Mouse (Mus musculus) megakaryocyte, adult 5-6 weeks (primary cell): ENCODE data around the gene H2al1k. TPM values are rescaled to one million over a fixed set of nuclear protein-coding genes. Genes with fewer than 3 reads are reported as not detected.
"Not testable (repeated sequence)": the region's sequence is repeated elsewhere in the genome, so short reads cannot be mapped to it uniquely, and the experiment has no call there.

Source experiments
- ATAC-seq: 2 replicates; pipeline ENCODE4 v1.8.0; 2016; ENCODE audit warnings: mild to moderate bottlenecking, inconsistent platforms; ENCODE audit not compliant: poor library complexity, severe bottlenecking
- total RNA-seq, 2 experiments: library from RNA; stranded (forward) in 1 of 2; stranded (reverse) in 1 of 2; fragments of 153-499, 151-499 nt in 1 of 2; fragments of 221-1000, 200-1000 nt in 1 of 2; gene quantifications; 2 replicates each; pipeline versions ENCODE4 v1.2.3 to v1.2.4; 2015 to 2017

The H2al1k gene
- total RNA-seq (2015), result not detected in 2 replicates
- total RNA-seq (2017), result not detected in 2 replicates

DNA sequence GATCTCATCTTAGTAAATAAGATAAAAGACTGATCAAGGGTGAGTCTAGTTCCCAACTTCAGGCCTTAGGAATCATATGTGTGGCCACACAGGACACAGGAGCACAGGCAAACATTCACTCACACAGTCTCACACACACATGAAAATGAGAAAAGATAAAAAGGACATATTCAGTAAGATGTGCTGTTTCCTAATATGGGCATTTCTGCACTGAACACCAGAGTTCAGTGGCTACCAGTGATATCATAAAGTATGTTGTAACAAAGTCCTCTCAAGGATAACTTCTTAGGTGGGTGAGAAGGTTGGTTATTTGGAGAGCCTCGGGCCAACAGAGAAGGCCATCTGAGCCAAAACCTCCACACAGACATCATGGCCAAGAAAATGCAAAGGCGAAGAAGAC, at the start of gene H2al1k:
H2al1k (plus strand) TSS at position 301 of the 400 bp plus-strand sequence.
- ATAC-seq, result not testable (repeated sequence)

DNA sequence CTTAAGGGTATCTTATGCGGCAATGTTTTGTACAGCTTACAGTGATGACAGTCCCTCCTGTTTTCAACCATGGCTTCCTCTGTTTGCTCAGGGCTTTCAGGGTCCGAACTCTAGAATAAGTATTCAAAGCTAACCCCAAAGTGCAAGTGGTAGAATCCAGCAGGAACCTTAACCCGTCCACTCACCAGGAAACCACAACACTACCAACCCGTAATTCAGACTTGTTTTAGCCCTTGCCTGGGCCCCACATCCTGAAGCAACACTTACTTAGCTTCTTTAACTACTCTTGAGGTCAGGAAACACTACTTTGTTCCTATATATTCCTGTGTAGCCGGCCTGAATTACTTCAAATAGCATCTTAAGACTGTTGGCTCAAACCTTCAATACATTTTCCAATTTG, 47.6 kb upstream of the H2al1k start:
- ATAC-seq, result no peak

DNA sequence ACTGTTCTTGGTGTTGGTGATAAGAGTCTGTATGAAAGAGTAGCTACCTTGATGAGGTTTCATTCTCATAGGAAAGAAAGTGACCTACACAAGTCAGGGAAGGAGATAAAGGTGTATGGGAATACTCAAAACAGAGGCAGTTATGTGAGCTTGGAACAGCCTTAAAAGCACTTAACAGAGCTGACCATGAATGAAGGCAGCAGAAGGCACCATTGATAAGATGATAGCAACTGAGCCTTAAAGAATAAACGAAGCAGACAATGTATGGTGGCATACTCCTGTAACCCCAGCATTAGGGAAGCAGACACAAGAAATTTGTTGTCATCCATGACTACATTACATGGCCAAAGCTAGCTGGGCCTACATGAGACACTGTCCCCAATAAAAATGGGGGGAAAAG, 47.0 kb upstream of the H2al1k start:
- ATAC-seq, result no peak

DNA sequence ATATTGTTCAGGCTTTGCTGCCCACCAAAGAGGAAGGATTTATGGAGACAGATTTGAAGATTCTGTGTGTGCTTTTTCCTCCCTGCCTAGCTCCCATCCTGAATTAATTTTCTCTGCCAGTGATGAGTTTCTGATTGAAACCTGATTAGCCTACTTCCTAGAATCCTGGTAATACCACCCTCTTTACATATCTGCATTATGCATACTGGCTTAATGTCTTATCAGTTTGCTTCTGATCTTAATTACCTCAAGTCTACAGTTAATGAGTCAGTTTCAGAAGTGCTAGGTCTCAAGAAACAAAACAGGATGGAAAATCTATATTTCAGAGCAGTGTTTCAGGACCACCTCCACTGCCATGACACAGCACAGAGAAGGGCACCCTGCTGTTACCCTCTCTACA, 34.0 kb upstream of the H2al1k start:
- not testable (repeated sequence) for ATAC-seq

DNA sequence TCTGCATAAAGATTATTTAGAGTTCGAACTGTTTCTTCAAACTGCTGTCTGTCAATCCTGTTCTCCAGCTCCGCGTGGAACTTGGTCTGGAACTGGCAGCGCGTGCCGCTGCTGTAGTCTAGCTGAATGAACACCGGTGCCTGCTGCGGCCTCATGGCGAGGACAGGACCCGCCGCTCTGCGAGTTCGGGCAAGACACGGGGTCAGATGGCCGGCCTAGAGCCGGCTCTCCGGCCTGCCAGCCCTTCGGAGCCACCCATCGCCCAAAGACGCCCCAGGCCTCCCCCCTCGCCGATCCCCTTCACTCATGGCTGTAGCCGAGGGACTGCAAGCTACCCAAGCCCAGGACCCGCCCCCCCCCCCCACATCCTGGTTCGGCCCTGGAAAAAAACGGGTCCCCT, 22.5 kb upstream of the H2al1k start:
- not testable (repeated sequence) for ATAC-seq

DNA sequence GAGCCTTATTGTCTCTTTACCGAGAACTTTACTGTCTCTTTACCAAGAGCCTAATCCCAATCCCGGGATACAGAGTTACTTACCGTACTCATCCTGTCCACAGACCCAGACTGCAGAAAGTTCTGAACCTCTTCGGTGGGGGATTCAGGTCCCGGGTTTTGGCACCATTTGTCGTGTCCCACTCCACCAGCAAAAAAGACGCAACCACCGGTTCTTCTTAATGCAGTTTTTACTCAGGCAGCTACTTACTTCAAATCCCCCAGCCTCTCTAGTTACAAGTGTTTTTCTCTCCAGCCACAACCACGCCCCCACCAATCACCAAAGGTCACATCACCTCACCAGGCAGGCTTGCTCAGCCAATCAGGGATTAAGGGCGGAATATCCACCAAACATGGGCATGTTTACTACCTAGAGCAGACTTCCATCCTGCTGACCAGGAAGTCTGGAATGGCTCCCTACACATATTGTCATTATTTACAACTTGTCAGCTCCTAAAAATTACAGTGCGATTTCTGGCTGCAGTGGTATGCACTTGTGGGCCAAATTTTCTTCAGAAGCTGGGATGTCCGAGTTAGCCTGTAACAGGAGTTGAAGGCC, 18.0 kb upstream of the H2al1k start:
- ATAC-seq, result not testable (repeated sequence)

DNA sequence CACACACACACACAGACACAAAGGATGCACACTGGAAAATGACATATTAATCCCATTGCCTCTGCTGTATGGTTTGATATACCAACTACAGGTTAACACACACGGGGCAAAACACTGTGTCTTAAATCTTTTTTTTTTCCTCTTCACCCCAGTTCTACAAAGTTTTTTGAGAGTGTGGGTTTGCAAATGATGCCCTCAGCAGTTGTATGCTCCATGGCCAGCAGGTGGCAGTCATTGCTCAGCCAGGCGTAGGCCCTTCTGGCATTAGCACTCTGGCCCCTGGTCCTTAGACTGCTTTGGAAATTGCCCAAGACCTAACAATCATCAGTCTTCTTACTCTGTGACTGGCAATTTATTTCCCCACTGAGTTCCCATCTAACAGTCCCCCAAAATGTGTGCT, 17.4 kb upstream of the H2al1k start:
- peak; percentile 99 for ATAC-seq

DNA sequence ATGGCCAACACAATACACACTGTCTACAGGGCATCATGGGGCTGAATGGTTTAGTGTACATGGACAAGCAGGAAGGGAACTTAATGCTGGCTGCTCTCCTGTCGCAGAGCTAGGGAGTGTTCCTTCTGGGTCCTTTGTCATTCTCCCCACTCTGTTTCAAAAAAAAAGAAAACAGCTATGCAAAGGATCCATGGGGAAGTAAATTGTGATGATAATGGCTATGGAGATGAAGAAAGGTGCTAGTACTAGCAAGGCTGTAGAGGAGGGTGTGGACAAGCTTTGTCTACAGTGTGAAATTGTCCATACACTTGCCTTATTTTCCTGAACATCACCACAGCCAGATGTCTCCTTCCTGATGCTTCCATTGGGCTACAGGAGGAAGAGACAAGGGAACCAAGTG, 15.4 kb upstream of the H2al1k start:
- ATAC-seq, result not testable (repeated sequence)

DNA sequence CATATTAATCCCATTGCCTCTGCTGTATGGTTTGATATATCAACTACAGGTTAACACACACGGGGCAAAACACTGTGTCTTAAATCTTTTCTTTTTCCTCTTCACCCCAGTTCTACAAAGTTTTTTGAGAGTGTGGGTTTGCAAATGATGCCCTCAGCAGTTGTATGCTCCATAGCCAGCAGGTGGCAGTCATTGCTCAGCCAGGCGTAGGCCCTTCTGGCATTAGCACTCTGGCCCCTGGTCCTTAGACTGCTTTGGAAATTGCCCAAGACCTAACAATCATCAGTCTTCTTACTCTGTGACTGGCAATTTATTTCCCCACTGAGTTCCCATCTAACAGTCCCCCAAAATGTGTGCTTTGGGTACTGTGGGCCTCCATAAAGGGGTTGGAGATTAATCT, 23.6 kb downstream of the H2al1k start:
- ATAC-seq, result peak; percentile 95

DNA sequence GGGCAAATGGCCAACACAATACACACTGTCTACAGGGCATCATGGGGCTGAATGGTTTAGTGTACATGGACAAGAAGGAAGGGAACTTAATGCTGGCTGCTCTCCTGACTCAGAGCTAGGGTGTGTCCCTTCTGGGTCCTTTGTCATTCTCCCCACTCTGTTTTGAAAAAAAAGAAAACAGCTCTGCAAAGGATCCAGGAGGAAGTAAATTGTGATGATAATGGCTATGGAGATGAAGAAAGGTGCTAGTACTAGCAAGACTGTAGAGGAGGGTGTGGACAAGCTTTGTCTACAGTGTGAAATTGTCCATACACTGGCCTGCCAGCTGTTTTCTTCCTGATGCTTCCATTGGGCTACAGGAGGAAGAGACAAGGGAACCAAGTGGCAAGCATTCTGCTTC, 25.5 kb downstream of the H2al1k start:
- peak; percentile 24; the same call in 1 of the 2 replicates for ATAC-seq

Other genes starting within 250 kb of the H2al1k start
- gene 4930402K13Rik, start 246.1 kb upstream of the H2al1k start, total RNA-seq (2015), result not detected in 2 replicates
- not detected in 2 replicates for gene 4930402K13Rik, start 246.1 kb upstream of the H2al1k start, total RNA-seq (2017)
- not detected in 2 replicates for gene Lancl3, start 150.7 kb upstream of the H2al1k start, total RNA-seq (2015)
- gene Lancl3, start 150.7 kb upstream of the H2al1k start, total RNA-seq (2017), result 0.16 TPM in 1 of 2 replicates, not detected in the other
- not detected in 2 replicates for gene Gm14862, start 93.7 kb upstream of the H2al1k start, total RNA-seq (2015)
- gene Gm14862, start 93.7 kb upstream of the H2al1k start, total RNA-seq (2017), result not detected in 2 replicates
- gene Xk, start 77.9 kb upstream of the H2al1k start, total RNA-seq (2015), result 5.8 and 6.2 TPM in 2 replicates
- 2.4 and 4.2 TPM in 2 replicates for gene Xk, start 77.9 kb upstream of the H2al1k start, total RNA-seq (2017)
- gene H2al1m, start 66.9 kb upstream of the H2al1k start, total RNA-seq (2015), result not detected in 2 replicates
- gene H2al1m, start 66.9 kb upstream of the H2al1k start, total RNA-seq (2017), result not detected in 2 replicates
- 890 and 891 TPM in 2 replicates for gene Cybb, start 137.1 kb downstream of the H2al1k start, total RNA-seq (2015)
- 1,069 and 1,126 TPM in 2 replicates for gene Cybb, start 137.1 kb downstream of the H2al1k start, total RNA-seq (2017)
- gene H2al1o, start 221.8 kb downstream of the H2al1k start, total RNA-seq (2015), result not detected in 2 replicates
- gene H2al1o, start 221.8 kb downstream of the H2al1k start, total RNA-seq (2017), result not detected in 2 replicates